Mouse (Mus musculus) neural tube, embryonic 11.5 days (tissue): Measurements from ENCODE around the gene Dusp18. TPM values are rescaled to one million over a fixed set of nuclear protein-coding genes. Genes with fewer than 3 reads are reported as not detected.

Experiments used
- ATAC-seq: fragments of 200-750 bp; cut with Nextera tagmentation; 2 replicates; pipeline ENCODE4 v1.8.0; 2017; ENCODE audit warnings: moderate number of reproducible peaks, mild to moderate bottlenecking, moderate TSS enrichment, moderate library complexity; ENCODE audit not compliant: insufficient read depth, low FRiP score, low TSS enrichment
- DNase-seq: peaks from one replicate; pipeline ENCODE4 v3.0.0-alpha.2; 2015; ENCODE audit warnings: low spot score
- H3K27ac ChIP-seq: fragments of 300-500 bp; sonication (generic); 2 replicates; pipeline ENCODE4 v1.5.1; 2014; ENCODE audit warnings: low read depth, mild to moderate bottlenecking, low read length
- H3K27me3 ChIP-seq: fragments of 300-500 bp; sonication (generic); 2 replicates; pipeline ENCODE4 v1.6.1; 2014; ENCODE audit warnings: mild to moderate bottlenecking, low read length, mixed read lengths; ENCODE audit not compliant: control insufficient read depth, insufficient read depth
- H3K36me3 ChIP-seq: fragments of 300-500 bp; sonication (generic); 2 replicates; pipeline ENCODE4 v1.6.1; 2014; ENCODE audit warnings: mild to moderate bottlenecking, low read length, moderate library complexity, mixed read lengths; ENCODE audit not compliant: control insufficient read depth, insufficient read depth
- H3K4me1 ChIP-seq: fragments of 300-500 bp; sonication (generic); 2 replicates; pipeline ENCODE4 v1.6.1; 2014; ENCODE audit warnings: low read length, mixed read lengths; ENCODE audit not compliant: control insufficient read depth, insufficient read depth
- H3K4me2 ChIP-seq: fragments of 300-500 bp; sonication (generic); 2 replicates; pipeline ENCODE4 v1.6.1; 2014; ENCODE audit warnings: low read depth, mild to moderate bottlenecking, moderate library complexity
- H3K4me3 ChIP-seq: fragments of 300-500 bp; sonication (generic); 2 replicates; pipeline ENCODE4 v1.5.1; 2014; ENCODE audit warnings: low read depth, low read length
- H3K9ac ChIP-seq: fragments of 300-500 bp; sonication (generic); 2 replicates; pipeline ENCODE4 v1.6.1; 2014; ENCODE audit warnings: mild to moderate bottlenecking, low read length
- H3K9me3 ChIP-seq: fragments of 300-500 bp; sonication (generic); 2 replicates; pipeline ENCODE4 v1.6.1; 2016; ENCODE audit warnings: low read length; ENCODE audit not compliant: control insufficient read depth
- WGBS: fragments of 180-500 bp; shearing (Covaris S2); extraction: QIAGEN DNeasy Blood & Tissue Kit; methylation state at CpG from one replicate; pipeline ENCODE4 v1.1.7; 2014; 5-methylcytosine and 5-hydroxymethylcytosine counted together
- polyA plus RNA-seq: library from polyadenylated mRNA; unstranded; fragments of >200 nt; fragmentation: Nextera tagmentation; extraction: Ambion mirVana; gene quantifications from 2 replicates; pipeline ENCODE4 v1.2.1, GENCODE M21; 2014

The Dusp18 gene
- polyA plus RNA-seq, 1 experiment from 2014 or later: 21.2 TPM

DNA sequence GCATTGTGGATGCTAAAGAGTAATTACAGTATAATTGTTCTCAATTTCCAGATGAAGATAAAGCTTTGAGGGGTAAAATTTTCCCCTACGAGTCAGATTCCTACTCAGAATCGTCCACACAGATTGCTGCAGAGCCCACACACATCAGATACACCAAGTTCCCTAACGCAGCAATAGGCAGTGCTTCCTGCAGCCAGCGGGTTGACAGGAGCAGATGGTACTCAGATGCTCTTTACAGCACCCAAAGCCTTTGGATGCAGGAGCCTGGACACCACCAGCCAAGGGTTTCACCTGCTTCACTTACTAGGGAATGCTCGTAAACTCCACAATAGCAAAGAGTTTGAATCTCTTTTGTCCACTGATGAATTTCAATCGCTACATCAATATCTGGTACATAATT, 18.6 kb upstream of the Dusp18 start:
- Histone ChIP-seq H3K27ac (no peak overlapping the region), H3K9me3 (no peaks in the 10 kb centered on the region), H3K4me3 (no peak overlapping the region), H3K36me3 (no peaks in the 10 kb centered on the region), H3K4me2 (no peak overlapping the region), H3K9ac (no peak overlapping the region), H3K4me1 (no peaks in the 10 kb centered on the region), H3K27me3 (no peaks in the 10 kb centered on the region)
- DNase-seq: no peak
- no peak for ATAC-seq
- 78% methylated on average over 6 of the region's 6 CpGs for WGBS

DNA sequence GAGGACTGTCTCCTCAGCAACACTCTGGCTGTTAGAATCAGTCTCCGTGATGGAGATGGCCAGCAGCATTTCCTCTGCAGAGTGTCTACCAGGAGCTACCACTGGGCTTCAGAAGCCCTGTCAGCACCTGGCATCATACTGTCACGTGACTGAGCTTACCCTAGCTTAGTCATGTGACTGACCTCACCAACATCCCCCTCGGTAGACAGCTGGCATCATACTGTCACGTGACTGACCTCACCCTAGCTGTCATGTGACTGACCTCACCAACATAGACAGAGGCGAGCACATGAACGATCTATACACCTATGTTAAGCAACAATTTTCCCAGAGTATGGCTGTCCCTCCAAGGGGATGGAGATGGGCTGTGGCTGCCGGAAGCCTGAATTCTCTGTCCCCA, 16.4 kb upstream of the Dusp18 start:
- Histone ChIP-seq H3K4me3 (no peak overlapping the region), H3K27me3 (no peaks in the 10 kb centered on the region), H3K27ac (no peak overlapping the region), H3K36me3 (no peaks in the 10 kb centered on the region), H3K9ac (no peak overlapping the region), H3K9me3 (no peaks in the 10 kb centered on the region), H3K4me1 (no peaks in the 10 kb centered on the region), H3K4me2 (no peak overlapping the region)
- WGBS: 82% methylated on average over 7 of the region's 7 CpGs
- DNase-seq (no peak), ATAC-seq (no peak)

DNA sequence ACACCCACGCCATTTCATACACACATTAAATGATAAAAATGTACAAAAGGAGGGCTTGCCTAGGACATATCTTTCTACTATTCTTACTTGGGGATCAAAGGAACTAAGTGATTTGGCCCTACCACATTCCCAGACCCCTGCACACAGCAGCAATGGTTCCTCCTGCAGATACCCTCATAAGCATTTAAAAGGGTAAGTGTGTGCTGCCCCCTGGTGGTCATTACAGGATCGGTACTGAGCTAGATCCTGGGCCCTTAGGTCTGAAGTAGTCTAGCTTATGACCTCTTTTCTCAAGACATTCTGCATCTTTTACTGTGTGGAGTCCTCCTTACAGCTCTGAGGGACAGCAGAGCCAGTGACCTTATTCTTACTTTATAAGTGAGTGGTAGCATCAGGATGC, 15.2 kb upstream of the Dusp18 start:
- 36% methylated on average over 2 of the region's 2 CpGs for WGBS
- no peaks in the 10 kb centered on the region for H3K27me3 ChIP-seq
- no peak for ATAC-seq
- H3K27ac ChIP-seq: no peak overlapping the region
- 0 out of 2 replicates have a peak, but pooled peaks cover 2% of the 10 kb centered on the region for H3K4me1 ChIP-seq
- no peaks in the 10 kb centered on the region for H3K36me3 ChIP-seq
- H3K4me2 ChIP-seq: no peak overlapping the region
- no peak overlapping the region for H3K9ac ChIP-seq
- H3K9me3 ChIP-seq: no peaks in the 10 kb centered on the region
- DNase-seq: peak; percentile 77
- H3K4me3 ChIP-seq: no peak overlapping the region

DNA sequence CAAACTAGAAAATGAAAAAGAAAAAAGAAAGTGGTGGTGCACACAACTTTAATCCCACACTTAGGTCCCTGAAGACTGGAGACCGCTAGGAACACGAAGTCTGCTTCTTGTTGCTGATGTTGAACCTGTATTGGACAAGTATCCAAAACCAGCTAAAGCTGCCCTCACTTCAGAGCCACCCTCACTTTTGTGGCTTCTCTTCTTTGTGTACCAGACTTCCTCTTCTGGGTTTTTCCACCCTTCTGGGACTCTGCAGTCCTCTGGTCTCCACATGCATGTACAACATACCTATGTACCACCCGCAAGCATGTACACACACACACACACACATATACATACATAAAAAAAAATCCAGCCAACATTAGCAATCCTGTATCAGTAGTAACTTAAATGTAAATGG, 11.3 kb upstream of the Dusp18 start:
- Histone ChIP-seq H3K4me2 (no peak overlapping the region), H3K9me3 (no peaks in the 10 kb centered on the region), H3K4me1 (0 out of 2 replicates have a peak, but pooled peaks cover 2% of the 10 kb centered on the region), H3K27me3 (no peaks in the 10 kb centered on the region), H3K36me3 (no peaks in the 10 kb centered on the region), H3K9ac (no peak overlapping the region), H3K4me3 (no peak overlapping the region), H3K27ac (no peak overlapping the region)
- 87% methylated on average over 3 of the region's 3 CpGs for WGBS
- no peak for ATAC-seq
- no peak for DNase-seq

GRCm38 (mm10) chr11:3887331-3887730, 7.7 kb upstream of the Dusp18 start:
- 78% methylated on average over 5 of the region's 5 CpGs for WGBS
- 0 out of 2 replicates have a peak, but pooled peaks cover 2% of the 10 kb centered on the region for H3K4me1 ChIP-seq
- no peak overlapping the region for H3K27ac ChIP-seq
- no peak overlapping the region for H3K9ac ChIP-seq
- no peak overlapping the region for H3K4me2 ChIP-seq
- ATAC-seq: no peak
- no peaks in the 10 kb centered on the region for H3K9me3 ChIP-seq
- no peaks in the 10 kb centered on the region for H3K27me3 ChIP-seq
- no peak for DNase-seq
- H3K36me3 ChIP-seq: no peaks in the 10 kb centered on the region
- no peak overlapping the region for H3K4me3 ChIP-seq

DNA sequence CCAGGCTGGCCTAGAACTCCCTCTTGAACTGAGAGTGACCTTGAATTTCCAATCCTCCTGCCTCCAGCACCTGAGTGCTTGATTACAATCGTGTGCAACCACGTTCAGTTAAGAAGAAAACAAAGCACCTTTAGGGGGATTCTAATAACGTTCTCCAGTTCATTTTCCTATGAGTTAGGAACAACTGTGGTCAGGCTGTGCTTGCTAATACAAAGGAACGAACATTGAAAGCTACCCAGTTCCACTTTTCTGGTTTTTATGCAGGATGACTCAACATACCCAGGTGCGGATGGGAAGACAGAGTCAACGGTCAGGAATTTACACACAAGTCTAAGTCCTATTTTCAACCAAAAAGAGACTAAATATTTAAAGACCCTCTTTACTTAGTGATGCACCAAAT, 1.1 kb upstream of the Dusp18 start:
- Histone ChIP-seq H3K4me1 (no peaks in the 10 kb centered on the region), H3K27me3 (no peaks in the 10 kb centered on the region), H3K4me2 (no peak overlapping the region), H3K9me3 (no peaks in the 10 kb centered on the region), H3K36me3 (no peaks in the 10 kb centered on the region), H3K27ac (no peak overlapping the region), H3K4me3 (peak overlapping the region; percentile 48; the same call in 1 of the 2 replicates), H3K9ac (no peak overlapping the region)
- 84% methylated on average over 6 of the region's 6 CpGs for WGBS
- DNase-seq (no peak), ATAC-seq (no peak)

GRCm38 (mm10) chr11:3895458-3895857, 418 bp downstream of the Dusp18 start:
- Histone ChIP-seq H3K9ac (peak overlapping the region; percentile 52), H3K27me3 (no peaks in the 10 kb centered on the region), H3K4me3 (peak overlapping the region; percentile 48), H3K27ac (peak overlapping the region; percentile 50; the same call in 1 of the 2 replicates), H3K4me1 (no peaks in the 10 kb centered on the region), H3K9me3 (no peaks in the 10 kb centered on the region), H3K36me3 (no peaks in the 10 kb centered on the region), H3K4me2 (peak overlapping the region; percentile 45)
- WGBS: 5% methylated on average over 10 of the region's 10 CpGs
- DNase-seq (no peak), ATAC-seq (no peak)

- 100% methylated on average over 1 of the region's 1 CpGs for WGBS
- Histone ChIP-seq H3K4me1 (no peaks in the 10 kb centered on the region), H3K27ac (no peak overlapping the region), H3K27me3 (no peaks in the 10 kb centered on the region), H3K9me3 (no peaks in the 10 kb centered on the region), H3K9ac (no peak overlapping the region), H3K4me3 (no peak overlapping the region), H3K4me2 (no peak overlapping the region), H3K36me3 (no peaks in the 10 kb centered on the region)
- DNase-seq: no peak
- no peak for ATAC-seq
These were observed 893 bp downstream of the Dusp18 start for GRCm38 (mm10) chr11:3895933-3896332.

GRCm38 (mm10) chr11:3900296-3900695, 5.3 kb downstream of the Dusp18 start:
- Histone ChIP-seq H3K4me3 (no peak overlapping the region), H3K4me1 (no peaks in the 10 kb centered on the region), H3K27me3 (no peaks in the 10 kb centered on the region), H3K9me3 (no peaks in the 10 kb centered on the region), H3K9ac (no peak overlapping the region), H3K27ac (no peak overlapping the region), H3K36me3 (no peaks in the 10 kb centered on the region), H3K4me2 (no peak overlapping the region)
- WGBS: 88% methylated on average over 6 of the region's 6 CpGs
- ATAC-seq: no peak
- DNase-seq: no peak
